Mouse (Mus musculus) frontal cortex, postnatal 10 days (tissue): ENCODE data around the gene Naa20.
"Not testable (repeated sequence)": the region's sequence is repeated elsewhere in the genome, so short reads cannot be mapped to it uniquely, and the experiment has no call there.

Source experiments
- DNase-seq, 2 experiments: peaks; one replicate each; pipeline ENCODE4 v3.0.0; 2022; ENCODE audit warnings: low spot score in 2 of 2, mixed read lengths in 1 of 2

The Naa20 gene

DNA sequence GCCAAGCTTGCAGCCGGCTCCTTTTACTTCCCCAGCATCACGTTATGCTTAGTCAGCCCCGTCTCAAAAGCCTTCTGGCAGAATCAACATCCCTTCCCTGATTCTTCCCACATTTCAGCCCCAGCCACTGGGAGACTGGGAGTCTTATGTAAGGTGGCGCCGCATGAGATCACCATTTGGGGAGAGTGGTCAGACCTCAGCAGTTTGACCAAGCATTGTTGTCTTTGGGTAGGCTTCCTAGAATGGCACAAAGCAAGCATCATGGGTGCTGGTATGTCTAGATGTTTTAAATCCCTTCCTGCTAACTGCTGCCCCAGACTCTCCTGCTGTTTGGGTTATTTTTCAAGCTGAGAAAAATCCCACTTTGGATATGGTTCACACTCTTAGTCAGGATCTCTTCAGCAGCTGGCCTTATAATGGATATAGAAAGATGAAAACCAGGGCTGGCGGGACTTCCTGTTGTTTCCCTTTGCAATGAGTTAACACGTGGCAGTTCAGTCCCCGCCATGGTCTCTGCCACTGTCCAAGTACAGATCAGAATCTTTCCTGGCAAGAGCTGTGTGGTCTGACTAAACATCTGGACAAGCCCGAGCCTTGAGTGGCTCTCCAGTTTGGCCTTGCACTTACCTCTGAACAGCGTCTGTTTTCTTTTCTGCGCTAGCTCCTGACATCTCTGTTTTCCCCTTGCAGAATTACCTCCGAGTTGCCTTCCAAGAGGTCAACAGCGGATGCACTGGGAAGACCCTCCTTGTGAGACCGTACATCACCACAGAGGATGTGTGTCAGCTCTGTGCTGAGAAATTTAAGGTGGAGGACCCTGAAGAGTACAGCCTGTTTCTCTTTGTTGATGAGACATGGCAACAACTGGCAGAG is 16.8 kb upstream of the Naa20 start:
- DNase-seq = no peak

DNA sequence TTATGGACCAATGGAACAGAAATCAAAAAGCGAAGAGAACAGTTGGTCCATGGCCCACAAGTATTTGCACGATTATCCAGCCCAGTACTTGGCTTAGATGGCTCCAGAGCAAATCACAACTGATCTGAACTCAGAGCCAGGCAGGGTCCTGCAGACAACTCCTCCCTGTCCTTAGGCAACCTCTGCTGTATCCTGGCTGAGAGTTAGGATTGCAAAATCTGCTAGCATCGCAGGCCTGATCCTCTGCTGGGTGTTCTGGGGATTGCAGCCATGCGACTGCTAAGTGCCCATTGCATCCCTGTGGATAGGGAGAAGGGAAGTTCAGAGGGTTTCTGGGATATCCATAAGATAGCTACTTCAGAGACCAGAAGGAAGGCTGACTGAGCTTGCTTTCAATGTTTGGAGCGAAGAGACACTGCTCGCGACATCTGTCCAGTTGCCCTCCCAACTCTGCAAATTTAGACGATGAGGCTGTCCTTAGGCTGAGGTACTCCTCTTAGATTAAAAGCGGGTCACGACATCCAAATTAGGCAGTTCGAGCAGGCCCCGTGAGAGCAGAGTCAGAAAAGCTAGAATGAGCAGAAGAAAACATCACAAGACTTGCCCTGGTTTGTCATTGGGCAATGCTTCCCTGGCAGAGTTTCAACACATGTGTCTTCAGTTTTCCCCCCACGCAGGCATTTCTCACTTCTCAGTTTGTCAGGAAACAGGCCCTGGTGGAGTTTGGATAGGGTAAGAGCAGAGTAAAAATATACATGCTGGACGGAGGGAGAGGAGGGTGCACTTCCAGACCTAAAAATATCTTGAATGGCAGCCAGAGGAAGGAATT is 13.7 kb upstream of the Naa20 start:
- DNase-seq = peak; percentile 38 to 60

DNA sequence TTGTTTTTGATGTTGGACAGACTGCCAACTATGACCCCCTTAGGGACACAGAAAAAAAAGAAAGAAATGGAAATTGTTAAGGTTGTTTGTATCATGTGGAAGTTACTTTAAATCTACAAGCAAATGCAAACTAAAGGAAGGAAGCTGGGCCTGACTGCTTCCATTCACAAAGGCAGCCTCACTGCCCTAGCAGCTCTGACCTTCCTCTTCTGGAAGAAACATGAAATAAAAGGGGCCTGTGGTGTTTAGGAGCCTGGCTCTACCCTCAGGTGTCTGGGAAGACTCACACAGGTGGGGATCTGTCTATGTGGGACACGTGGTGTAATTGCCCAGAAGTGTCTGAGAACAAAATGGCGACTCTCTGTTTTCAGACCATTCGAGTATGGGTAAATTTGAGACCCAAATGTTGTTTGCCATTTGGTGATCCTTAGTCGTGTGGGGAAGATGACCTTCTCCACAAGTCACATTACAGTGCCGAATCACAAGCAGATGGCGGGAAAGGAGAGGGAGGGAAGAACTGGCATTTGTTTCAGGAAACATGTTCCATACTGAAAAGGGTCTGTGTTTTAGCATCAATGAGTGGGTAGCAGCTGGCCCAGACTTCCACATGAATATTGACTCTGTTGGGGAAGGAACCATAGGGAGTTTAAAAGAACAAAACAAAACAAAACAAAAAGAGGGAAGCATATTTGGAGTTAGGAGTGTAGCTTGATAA is 13.0 kb upstream of the Naa20 start:
- DNase-seq = no peak

DNA sequence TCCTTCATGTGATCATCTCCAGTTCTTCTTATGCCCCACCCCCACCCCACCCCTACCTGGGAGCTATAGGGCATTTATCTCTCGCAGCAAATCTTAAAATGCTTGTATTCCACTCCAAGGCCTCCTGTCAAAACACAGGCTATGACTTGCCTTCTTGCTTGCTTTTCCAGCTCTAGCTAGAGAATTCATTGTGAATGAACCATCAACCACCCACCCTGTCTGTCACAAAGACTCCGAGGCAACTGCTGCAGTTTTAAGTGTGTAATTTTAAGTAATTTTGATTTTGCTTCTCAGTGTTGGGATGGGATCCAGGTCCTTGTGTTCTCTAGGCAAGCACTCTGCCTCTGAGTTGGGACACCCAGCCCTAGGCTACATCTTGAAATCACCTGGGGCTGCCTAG is 11.3 kb upstream of the Naa20 start:
- DNase-seq = no peak

DNA sequence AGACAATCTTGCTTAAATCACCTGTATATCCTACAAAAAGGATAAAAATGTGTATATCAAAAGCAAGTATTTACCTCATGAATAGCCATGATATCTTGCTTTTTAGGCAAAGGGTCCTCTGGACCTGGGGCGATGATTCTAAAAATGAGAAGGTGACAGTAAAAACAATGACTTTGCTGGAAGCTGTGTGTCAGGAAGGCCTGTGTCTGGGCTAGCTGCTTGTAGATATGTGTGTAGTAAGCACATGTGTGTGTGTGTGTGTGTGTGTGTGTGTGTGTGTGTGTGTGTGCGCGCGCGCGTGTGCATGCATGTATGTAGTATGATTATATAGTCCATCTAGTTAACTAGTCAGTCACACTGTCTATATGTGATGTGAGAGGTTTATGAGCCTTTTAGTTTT is 8.1 kb upstream of the Naa20 start:
- no peak for DNase-seq

DNA sequence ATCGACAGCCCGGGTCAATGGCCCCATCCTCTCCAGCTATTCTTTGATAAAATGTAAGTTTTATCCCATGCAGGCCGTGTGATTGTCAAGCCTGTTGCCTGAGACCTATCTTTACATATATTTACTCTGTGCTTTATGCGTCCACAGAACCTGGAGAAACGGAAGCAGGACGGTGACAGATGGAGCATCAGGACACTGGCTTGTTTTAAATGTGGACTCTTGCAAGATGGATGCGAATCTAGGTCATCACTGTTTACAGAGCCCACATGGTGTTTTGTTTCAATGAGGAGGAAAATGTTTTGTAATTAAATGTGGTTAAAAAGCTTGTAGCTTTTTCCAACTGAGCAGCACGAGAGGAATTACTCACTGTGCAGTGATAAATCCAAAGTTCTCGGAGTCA is 3.8 kb upstream of the Naa20 start:
- no peak for DNase-seq

DNA sequence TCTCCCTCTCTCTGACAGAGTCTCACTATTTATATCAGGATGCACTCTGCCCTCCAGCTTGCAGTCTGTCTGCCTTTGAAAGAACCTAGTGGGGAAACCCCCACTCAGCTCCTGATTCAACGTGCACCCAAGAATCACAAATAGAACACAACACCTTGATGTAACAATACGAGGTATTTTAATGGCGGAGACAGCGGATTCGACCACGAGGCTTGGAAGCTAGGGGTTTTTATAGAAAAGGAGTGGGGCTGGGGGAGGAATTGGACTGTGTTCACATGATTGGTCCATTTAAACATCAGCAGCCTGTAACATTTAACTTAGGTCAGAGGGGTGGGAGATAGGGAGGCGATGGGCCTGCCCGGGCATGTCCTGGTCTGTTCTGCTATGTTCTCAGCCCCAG is 1.6 kb upstream of the Naa20 start:
- not testable (repeated sequence) for DNase-seq

DNA sequence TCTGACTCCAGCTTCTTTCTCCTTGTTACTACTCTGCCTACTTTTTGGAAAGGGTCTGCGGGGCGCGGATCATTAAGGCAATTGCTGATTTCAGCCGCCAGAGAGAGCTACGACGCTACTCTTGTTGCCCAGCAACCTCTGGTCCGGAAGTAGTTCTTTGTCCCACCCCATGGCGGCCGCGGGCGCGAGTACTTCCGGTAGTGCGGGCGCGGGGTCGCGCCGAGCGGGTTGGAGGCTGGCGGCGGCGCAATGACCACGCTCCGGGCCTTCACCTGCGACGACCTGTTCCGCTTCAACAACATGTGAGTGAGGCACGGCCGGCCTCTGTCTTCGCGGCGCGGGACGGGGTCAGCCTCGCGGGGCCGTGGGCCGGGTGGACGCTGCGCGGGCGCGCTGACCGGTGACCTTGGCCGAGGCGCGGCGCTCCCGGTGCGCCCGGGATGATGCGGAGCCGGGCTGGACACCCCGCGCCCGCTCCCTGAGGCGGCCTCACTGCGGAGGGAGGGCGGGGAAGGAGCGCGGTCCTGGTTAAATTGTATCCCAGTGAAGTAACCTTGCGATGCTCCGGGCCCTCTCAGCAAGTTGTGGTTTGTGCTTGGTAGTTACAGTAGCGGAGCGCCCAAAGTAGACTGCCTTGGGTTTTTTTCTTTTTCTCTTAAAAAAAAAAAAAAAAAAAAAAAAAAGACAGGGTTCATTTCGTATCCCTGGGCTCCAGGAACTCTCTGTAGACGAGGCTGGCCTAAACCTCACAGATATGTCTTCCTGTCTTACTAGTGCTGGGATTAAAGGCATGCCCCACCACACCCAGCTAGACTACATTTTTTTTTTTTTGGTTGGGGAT is 1.4 kb downstream of the Naa20 start:
- DNase-seq = peak; percentile 85 to 90

DNA sequence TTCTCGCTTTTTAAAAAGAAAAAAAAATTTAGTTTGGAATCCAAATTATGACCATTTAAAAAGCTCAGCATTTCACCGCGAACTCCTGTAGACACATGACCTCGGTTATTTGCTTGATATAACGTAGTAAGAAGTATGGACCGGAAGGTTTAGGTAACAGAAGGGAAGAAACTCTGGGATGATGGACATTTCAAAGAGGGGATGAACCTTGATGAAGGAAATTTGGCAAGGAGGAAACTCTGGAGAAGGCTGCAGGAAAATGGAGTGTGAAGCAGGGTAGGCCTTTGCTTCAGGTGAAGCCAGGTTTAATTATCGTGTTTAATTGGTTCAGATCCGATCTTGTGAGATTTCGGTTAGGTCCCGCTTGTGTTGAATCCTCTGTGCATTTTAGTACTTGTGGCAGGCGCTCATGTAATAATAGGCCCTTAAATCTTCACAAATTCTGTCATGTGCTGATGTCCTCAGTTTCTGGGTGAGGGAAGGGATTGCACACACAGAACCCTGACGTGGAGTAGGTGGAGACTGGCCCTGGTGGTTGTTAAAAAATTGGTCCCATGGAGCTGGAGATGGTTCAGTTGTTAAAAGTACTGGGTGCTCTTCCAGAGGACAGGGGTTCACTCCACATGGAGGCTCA is 2.2 kb downstream of the Naa20 start:
- DNase-seq = no peak

DNA sequence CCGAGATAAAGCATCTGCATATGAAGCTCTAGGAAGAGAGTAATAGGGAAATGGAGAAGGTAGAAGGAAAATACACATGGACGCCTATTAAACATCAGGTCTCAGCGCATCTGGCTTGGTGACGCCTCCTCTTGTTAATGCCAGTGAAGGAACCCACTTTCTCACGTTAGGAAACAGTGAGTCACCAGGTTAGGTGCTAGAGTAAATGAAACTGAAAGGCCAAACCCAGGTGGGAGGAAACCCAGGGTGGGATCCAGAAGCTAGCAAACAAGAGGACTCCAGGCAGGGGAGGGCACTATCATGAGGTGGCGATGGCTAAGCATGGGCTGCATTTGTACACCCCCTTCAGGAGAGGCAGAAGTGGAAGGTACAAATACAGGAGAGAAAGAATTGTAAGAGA is 3.3 kb downstream of the Naa20 start:
- no peak for DNase-seq

DNA sequence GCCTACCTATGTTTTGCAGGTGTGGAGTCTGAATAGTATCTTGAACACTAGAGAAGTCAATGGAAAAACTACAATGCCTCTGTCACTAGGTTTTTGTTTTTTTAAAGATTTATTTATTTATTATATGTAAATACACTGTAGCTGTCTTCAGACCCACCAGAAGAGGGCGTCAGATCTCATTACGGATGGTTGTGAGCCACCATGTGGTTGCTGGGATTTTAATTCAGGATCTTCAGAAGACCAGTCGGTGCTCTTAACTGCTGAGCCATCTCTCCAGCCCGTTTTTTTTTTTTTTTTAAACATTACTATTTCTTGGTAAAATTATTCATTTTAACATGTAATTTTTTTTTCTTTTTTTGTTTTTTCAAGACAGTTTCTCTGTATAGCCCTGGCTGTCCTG is 4.0 kb downstream of the Naa20 start:
- DNase-seq = not testable (repeated sequence)

DNA sequence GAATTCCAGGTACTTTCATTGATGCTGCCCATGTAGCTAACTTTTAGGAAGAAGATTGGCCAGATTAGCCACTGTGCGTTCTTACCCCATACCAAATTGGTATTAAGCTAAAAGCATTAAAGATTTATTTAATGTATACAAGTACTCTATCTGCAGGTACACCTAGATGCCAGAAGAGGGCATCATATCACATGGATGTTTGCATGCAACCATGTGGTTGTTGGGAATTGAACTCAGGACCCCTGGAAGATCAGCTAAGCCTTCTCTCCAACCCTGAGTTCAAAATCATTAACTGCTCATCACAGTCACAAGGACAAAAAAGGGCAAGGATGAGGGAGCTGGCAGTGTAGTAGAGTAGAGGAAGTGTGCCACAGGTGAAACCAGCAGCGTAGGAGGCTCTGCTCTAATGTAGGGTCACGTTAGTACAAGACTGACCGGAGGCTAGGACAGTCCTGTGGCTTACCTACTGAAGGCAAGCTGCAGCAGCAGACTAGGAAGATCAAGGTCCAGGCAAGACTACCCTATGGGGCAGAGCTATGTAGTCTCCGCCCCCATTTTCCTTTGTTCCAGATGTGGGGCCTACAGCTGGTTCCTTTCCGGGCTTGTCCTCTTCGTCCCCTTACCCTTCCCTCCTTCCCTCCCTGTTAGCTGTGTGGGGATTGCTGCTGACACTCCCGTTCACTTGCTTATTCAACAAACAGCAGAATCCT is 19.2 kb downstream of the Naa20 start:
- no peak for DNase-seq

DNA sequence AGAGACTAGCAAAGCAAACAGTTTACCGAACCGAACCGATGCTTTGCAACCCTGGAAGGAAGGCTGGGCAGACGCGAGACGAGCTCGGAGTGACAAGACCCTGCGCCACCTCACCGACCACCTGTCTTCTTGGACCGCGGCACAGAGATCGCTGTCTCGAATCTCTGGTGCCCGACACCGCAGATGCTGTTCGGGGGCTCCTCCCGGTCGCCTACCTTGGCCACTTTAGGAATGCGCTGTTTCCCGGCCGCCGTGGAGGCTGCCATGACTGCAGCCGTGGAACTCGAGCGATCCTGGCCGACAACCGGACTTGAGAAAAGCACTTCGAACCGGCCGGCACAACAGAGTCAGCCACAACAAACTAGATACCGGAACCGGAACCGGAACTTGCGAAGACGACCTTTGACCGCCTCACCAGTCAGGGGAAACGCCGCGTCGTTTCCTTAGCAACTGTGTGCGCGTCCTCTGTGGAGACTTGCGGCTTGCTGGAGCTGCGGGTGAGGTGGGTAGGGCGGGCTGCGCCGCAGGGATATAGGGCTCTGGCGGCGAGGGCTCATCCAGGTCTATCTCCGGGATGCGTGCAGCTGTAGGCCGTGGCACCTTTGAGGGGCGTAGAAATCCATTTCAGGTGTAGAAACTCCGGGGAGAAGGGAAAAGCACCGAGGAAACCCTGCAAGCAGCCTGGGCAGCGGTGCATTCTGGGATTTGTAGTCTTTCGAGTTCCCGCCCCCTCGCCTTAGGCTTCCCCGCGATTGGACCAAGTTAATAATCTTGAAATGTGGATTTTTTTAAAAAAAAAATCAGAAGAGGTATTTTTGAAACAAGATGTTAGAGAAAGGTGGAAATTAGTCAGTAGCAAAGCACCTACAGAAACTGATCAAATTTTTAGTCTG is 32.7 kb downstream of the Naa20 start, which contains the start of the genes Cfap61 and Crnkl1:
Gene Cfap61, plus strand, starts transcription at position 446 of the 893 bp plus-strand sequence.
Gene Crnkl1, minus strand, starts transcription at position 676 of the 893 bp plus-strand sequence.
- DNase-seq = peak; percentile 90 to 93

DNA sequence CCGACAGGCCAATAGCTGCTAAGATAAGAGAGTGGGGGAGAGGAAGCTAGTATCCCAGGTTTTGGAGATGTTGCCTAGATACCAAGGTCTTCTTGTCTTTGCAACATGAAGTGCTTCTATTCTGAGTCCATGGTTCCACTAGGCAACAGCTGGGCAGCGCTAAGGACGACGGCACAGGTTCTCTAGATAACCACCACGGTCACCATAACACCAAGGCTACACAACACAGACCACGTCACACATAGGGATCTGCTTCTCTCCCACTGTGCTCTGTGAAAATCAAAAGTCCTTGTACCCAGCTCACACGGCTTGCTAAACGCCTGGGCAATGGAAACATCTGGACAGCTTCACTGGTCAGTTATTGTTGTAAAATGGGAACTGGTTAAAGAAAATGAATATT is 35.1 kb downstream of the Naa20 start:
- DNase-seq = no peak

DNA sequence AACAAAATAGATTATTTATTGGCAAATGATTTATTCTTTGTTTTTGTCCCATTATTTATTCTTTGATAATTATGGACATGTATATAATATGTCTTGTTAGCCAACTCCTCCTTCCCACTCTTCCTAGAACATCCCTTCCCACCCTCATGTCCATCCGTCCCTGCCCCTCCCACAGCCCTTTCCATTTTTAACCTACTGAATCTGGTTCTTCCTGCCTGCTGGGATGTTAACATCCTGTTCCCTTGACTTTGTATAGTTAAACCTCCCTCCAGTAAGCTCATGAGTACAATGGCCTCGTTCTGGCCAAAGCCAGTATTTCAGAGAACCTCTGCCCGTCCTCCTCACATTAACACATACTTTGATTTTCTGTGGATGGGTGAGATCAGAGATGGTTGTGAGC is 39.5 kb downstream of the Naa20 start:
- no peak for DNase-seq

DNA sequence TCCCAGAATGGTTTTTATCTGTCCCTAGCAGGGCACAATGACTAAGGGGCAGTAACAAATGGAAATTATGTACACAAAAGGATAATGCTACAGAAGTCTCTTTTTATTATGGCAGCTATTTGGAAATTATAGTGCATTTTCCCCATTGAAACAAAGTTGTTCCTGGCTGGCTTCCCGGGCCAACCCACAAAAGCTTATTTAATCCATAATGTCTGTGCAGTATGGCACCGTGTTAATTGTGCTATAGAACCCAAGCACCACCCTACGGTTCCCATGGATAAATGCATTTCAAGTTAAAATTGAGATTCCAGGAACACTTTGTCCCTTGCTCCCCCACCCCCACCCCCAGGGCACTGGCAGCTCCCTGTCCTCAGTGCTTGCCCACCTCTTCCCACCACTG is 42.4 kb downstream of the Naa20 start:
- DNase-seq = no peak

DNA sequence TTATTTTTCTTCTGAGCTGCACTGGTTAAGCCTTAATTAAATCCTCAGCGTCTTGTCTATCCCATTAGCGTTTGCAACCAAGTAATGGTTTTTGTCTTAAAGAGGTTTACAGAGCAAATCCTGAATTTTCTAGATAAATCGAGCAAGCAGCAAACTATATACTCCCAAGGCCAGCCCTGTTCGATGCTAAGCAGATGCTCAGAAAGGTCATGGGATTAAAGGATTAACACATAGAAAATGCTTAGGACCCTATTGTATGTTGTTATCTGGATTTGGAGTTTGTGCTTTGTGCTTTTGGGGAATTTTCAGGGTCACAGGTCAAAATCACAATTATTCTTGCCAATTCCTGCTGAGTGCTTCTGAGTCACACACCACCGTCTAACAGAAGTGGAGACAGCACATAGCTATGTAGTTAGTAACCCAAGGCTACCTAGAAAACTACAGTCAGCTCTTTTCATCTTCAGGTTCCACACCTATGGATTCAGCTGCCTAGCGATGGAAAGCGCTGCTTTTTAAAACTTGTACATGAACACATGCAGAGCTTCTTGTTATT is 46.6 kb downstream of the Naa20 start:
- DNase-seq = no peak

DNA sequence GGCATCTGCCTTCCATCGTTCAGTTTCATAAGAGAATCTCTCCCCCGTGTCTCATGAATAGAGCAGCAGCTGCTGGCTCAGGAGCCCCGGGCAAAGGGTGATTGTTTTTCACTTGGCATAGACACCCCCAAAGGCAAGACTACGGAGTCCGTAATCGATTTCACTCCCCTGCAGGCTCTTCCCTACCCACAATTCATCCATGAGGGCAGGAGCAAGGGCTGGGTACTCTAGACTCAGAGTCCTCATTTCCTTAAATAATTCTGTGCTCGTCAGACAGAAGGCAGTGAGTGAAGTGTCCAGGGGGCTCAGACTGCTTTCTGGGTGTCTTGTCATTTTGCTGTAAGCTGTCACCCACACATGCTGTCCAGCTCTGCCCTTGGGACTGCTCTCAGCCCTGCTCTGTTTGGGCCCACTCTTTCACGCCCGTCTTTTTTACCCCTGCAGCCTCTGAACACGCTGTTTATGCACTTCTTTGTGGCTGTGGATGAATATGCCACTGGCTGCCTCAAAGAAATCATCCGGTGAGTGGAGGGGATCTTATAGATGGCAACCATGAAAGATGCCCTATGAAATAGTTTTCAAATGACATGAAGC is 47.7 kb downstream of the Naa20 start:
- DNase-seq = no peak
